Mouse (Mus musculus): Measurements from ENCODE around the gene Rbms1. TPM values are rescaled to one million over a fixed set of nuclear protein-coding genes. Genes with fewer than 3 reads are reported as not detected.

Gene Rbms1
- polyA plus RNA-seq, 1 experiment from 2014 or later: 146 TPM

DNA sequence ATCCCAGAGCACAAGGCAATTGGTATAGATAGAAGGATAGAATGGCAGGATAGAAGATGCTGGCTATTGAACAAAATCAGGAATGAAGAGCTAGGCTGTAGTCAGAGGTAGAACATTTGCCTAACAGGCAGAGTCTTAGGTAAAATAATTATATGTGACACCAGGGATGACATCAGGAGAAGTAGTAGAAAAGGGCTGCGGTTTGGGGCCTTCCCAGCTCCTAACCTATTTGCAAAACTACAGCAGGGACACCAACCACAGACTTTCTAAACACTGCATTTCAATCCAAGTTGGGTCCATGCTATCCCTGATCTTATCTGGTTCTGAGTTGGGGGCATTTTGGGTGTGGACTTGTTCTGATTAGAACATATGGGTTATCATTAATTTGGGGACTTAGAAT lies 118.7 kb downstream of the Rbms1 start:
- Histone ChIP-seq H3K9me3 (ENCODE audit: control insufficient read depth, low read depth, low read length) (no peaks in the 10 kb centered on the region), H3K4me2 (replicated peaks; ENCODE audit: low read depth, low read length) (no peak overlapping the region), H3K4me3 (ENCODE audit: low read depth, low read length) (no peak overlapping the region), H3K9ac (replicated peaks; ENCODE audit: low read depth, low read length) (no peak overlapping the region), H3K27ac (ENCODE audit: low read length) (no peak overlapping the region), H3K4me1 (ENCODE audit: control insufficient read depth, insufficient read depth, low read length) (peaks cover 9% of the 10 kb centered on the region; the same call in 1 of the 2 replicates), H3K27me3 (ENCODE audit: control insufficient read depth, insufficient read depth, low read length) (no peaks in the 10 kb centered on the region), H3K36me3 (ENCODE audit: control insufficient read depth, insufficient read depth, low read length) (peaks cover 10% of the 10 kb centered on the region)
- no peak for ATAC-seq (ENCODE audit: insufficient number of reproducible peaks, insufficient read depth, low FRiP score, low read depth)
- WGBS: 91% methylated on average over 1 of the region's 1 CpGs

DNA sequence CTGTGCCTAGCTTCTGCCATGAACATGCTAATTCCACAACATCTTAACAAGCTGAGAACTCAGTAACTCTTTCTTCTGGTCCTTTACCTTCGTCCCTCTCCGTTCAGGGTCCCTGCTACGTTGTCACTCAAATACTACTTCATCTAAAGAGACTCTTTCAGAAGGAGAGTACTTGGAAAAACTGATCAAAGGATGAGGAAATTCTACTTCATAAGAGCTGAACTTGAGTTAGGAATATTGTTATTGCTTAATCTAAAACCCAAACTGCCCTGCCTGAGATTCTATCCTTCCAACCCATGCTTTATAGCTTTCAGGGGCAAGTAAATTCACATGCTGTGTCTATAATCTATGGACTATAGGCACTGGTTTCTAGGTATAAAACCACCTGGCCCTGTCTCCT lies 119.4 kb downstream of the Rbms1 start:
- H3K4me1 ChIP-seq (ENCODE audit: control insufficient read depth, insufficient read depth, low read length): peaks cover 9% of the 10 kb centered on the region; the same call in 1 of the 2 replicates
- H3K27ac ChIP-seq (ENCODE audit: low read length): no peak overlapping the region
- H3K27me3 ChIP-seq (ENCODE audit: control insufficient read depth, insufficient read depth, low read length): no peaks in the 10 kb centered on the region
- H3K9me3 ChIP-seq (ENCODE audit: control insufficient read depth, low read depth, low read length): no peaks in the 10 kb centered on the region
- peaks cover 10% of the 10 kb centered on the region for H3K36me3 ChIP-seq (ENCODE audit: control insufficient read depth, insufficient read depth, low read length)
- no peak overlapping the region for H3K9ac ChIP-seq (replicated peaks; ENCODE audit: low read depth, low read length)
- H3K4me2 ChIP-seq (replicated peaks; ENCODE audit: low read depth, low read length): no peak overlapping the region
- ATAC-seq (ENCODE audit: insufficient number of reproducible peaks, insufficient read depth, low FRiP score, low read depth): no peak
- WGBS: 86% methylated on average over 3 of the region's 3 CpGs
- H3K4me3 ChIP-seq (ENCODE audit: low read depth, low read length): no peak overlapping the region

DNA sequence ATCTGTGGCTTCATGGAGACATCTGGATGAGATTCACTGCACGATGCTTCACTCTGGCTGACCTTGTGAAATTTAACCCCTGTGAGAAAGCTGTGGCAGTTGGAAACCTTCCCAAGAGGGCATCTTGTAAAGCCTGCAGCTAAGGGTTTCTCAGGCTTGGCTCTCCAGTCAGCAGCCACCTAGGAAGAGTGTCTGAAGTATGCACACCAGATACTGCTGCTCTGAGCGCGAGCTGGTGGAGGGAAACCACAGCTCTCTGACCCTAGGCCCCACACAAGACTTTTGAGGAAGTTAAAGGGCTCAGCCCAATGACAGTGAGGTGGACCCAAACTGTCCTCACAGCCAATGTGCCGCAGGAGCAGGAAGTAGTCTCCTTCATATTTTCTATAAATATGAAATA lies 120.0 kb downstream of the Rbms1 start:
- 42% methylated on average over 4 of the region's 4 CpGs for WGBS
- no peak overlapping the region for H3K27ac ChIP-seq (ENCODE audit: low read length)
- no peaks in the 10 kb centered on the region for H3K27me3 ChIP-seq (ENCODE audit: control insufficient read depth, insufficient read depth, low read length)
- peaks cover 10% of the 10 kb centered on the region for H3K36me3 ChIP-seq (ENCODE audit: control insufficient read depth, insufficient read depth, low read length)
- ATAC-seq (ENCODE audit: insufficient number of reproducible peaks, insufficient read depth, low FRiP score, low read depth): no peak
- H3K4me3 ChIP-seq (ENCODE audit: low read depth, low read length): no peak overlapping the region
- H3K4me1 ChIP-seq (ENCODE audit: control insufficient read depth, insufficient read depth, low read length): peaks cover 11% of the 10 kb centered on the region; the same call in 1 of the 2 replicates
- H3K4me2 ChIP-seq (replicated peaks; ENCODE audit: low read depth, low read length): no peak overlapping the region
- H3K9me3 ChIP-seq (ENCODE audit: control insufficient read depth, low read depth, low read length): no peaks in the 10 kb centered on the region
- no peak overlapping the region for H3K9ac ChIP-seq (replicated peaks; ENCODE audit: low read depth, low read length)

DNA sequence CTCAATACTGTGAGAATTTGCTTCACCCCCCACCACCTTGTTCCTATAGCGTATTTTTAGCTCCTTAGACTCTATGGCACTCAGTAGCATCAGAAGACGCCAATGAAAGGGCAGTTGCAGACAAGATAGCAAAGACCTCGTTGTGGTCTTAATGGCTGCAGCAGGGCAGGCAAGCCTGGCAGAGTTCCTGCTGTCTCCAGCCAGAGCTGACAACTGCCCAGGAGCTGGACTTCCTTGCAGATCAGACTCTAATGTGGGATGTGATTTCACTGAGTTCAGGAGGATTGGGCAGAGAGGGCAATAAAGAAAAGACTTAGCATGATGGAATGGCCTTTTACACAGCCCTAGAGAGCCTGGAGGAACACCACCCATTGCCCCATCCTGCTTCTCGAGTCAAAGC lies 122.1 kb downstream of the Rbms1 start:
- Histone ChIP-seq H3K27ac (ENCODE audit: low read length) (no peak overlapping the region), H3K4me1 (ENCODE audit: control insufficient read depth, insufficient read depth, low read length) (peaks cover 13% of the 10 kb centered on the region; the same call in 1 of the 2 replicates), H3K27me3 (ENCODE audit: control insufficient read depth, insufficient read depth, low read length) (no peaks in the 10 kb centered on the region), H3K9ac (replicated peaks; ENCODE audit: low read depth, low read length) (no peak overlapping the region), H3K36me3 (ENCODE audit: control insufficient read depth, insufficient read depth, low read length) (peaks cover 10% of the 10 kb centered on the region), H3K4me2 (replicated peaks; ENCODE audit: low read depth, low read length) (no peak overlapping the region), H3K9me3 (ENCODE audit: control insufficient read depth, low read depth, low read length) (no peaks in the 10 kb centered on the region), H3K4me3 (ENCODE audit: low read depth, low read length) (no peak overlapping the region)
- WGBS: 84% methylated on average over 4 of the region's 4 CpGs
- no peak for ATAC-seq (ENCODE audit: insufficient number of reproducible peaks, insufficient read depth, low FRiP score, low read depth)

DNA sequence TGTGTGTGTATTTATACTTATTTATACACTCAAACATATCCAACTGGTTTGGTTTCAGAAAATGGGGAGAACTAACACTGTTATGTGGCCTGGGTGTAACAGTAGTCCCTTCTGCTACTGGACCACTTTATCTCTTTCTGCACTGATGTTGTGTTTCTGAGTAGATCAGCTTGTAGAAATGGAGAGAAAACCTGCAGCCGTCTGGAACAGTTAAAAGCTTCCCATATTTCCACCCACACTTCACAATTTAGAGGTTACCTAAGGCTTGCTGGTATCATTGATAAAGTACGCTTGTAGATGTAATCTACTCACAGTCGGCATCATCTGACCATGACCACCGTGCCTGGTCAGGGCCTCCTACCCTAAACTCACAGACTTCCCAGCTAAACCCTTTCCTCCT lies 123.5 kb downstream of the Rbms1 start:
- no peak overlapping the region for H3K27ac ChIP-seq (ENCODE audit: low read length)
- ATAC-seq (ENCODE audit: insufficient number of reproducible peaks, insufficient read depth, low FRiP score, low read depth): no peak
- no peaks in the 10 kb centered on the region for H3K27me3 ChIP-seq (ENCODE audit: control insufficient read depth, insufficient read depth, low read length)
- H3K36me3 ChIP-seq (ENCODE audit: control insufficient read depth, insufficient read depth, low read length): peaks cover 10% of the 10 kb centered on the region
- no peak overlapping the region for H3K9ac ChIP-seq (replicated peaks; ENCODE audit: low read depth, low read length)
- peaks cover 10% of the 10 kb centered on the region; the same call in 1 of the 2 replicates for H3K4me1 ChIP-seq (ENCODE audit: control insufficient read depth, insufficient read depth, low read length)
- H3K9me3 ChIP-seq (ENCODE audit: control insufficient read depth, low read depth, low read length): no peaks in the 10 kb centered on the region
- no peak overlapping the region for H3K4me2 ChIP-seq (replicated peaks; ENCODE audit: low read depth, low read length)
- no peak overlapping the region for H3K4me3 ChIP-seq (ENCODE audit: low read depth, low read length)
- 85% methylated on average over 4 of the region's 4 CpGs for WGBS

DNA sequence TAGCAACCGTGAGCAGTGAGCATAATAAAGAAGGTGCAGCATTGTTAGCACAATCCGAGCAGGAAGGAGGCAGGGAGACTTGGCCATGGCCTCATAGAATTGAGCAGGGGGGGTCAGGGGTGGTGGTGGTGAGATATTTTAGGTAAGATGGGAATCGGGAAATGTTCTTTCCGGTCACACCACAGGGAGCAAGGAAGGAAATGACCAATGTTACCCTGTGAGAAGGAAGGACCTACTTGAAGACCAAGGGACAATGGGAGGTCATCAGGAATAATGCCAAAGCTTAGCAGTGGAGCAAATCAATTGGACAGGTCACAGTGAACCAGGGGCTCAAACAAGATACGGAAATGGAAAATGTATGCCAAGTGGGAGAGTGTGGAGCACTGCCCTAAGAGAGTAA lies 124.1 kb downstream of the Rbms1 start:
- Histone ChIP-seq H3K36me3 (ENCODE audit: control insufficient read depth, insufficient read depth, low read length) (peaks cover 10% of the 10 kb centered on the region), H3K27ac (ENCODE audit: low read length) (no peak overlapping the region), H3K27me3 (ENCODE audit: control insufficient read depth, insufficient read depth, low read length) (no peaks in the 10 kb centered on the region), H3K9me3 (ENCODE audit: control insufficient read depth, low read depth, low read length) (no peaks in the 10 kb centered on the region), H3K4me2 (replicated peaks; ENCODE audit: low read depth, low read length) (no peak overlapping the region), H3K4me3 (ENCODE audit: low read depth, low read length) (no peak overlapping the region), H3K9ac (replicated peaks; ENCODE audit: low read depth, low read length) (no peak overlapping the region), H3K4me1 (ENCODE audit: control insufficient read depth, insufficient read depth, low read length) (peaks cover 10% of the 10 kb centered on the region; the same call in 1 of the 2 replicates)
- WGBS: 84% methylated on average over 5 of the region's 5 CpGs
- ATAC-seq (ENCODE audit: insufficient number of reproducible peaks, insufficient read depth, low FRiP score, low read depth): no peak

DNA sequence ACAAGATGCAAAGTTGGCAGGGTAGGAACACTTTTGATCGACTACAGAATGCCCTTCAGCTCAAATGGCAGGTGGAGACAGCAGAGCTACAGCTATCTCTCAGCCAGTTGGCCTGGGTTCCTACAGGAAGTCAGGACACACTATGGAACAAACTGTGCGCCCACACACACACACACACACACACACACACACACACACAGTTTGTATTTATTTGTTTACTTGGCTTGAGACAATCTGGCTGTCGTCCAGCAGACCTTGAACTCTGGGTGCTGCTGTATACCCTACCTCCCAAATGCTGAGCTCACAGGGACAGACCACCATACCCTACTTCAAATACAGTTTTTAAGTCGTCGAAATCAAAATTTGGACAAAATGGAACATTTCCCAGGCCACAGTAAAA lies 125.4 kb downstream of the Rbms1 start:
- Histone ChIP-seq H3K4me1 (ENCODE audit: control insufficient read depth, insufficient read depth, low read length) (0 out of 2 replicates have a peak, but pooled peaks cover 10% of the 10 kb centered on the region), H3K9me3 (ENCODE audit: control insufficient read depth, low read depth, low read length) (no peaks in the 10 kb centered on the region), H3K9ac (replicated peaks; ENCODE audit: low read depth, low read length) (no peak overlapping the region), H3K4me3 (ENCODE audit: low read depth, low read length) (no peak overlapping the region), H3K36me3 (ENCODE audit: control insufficient read depth, insufficient read depth, low read length) (peaks cover 10% of the 10 kb centered on the region), H3K27ac (ENCODE audit: low read length) (no peak overlapping the region), H3K4me2 (replicated peaks; ENCODE audit: low read depth, low read length) (no peak overlapping the region), H3K27me3 (ENCODE audit: control insufficient read depth, insufficient read depth, low read length) (no peaks in the 10 kb centered on the region)
- 79% methylated on average over 5 of the region's 5 CpGs for WGBS
- no peak for ATAC-seq (ENCODE audit: insufficient number of reproducible peaks, insufficient read depth, low FRiP score, low read depth)

DNA sequence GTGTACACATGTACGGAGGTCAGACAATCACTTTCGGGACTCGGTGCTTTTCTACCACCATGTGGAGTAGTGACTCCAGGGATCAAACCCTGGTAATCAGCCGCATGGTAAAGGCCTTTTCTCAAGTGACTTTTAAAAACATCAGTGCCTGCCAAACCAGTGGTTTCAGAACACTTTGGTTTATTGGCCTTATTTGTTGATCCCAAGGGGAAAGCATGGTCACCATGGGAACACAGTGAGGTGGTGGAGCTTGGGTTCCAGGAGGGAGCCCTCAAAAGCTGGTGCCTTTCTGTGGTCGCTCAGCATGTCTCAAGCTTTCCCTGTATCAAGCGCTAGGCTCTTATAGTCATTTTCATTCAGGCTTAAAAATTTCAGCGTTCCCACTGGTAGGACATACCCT lies 126.8 kb downstream of the Rbms1 start:
- Histone ChIP-seq H3K4me1 (ENCODE audit: control insufficient read depth, insufficient read depth, low read length) (0 out of 2 replicates have a peak, but pooled peaks cover 10% of the 10 kb centered on the region), H3K27ac (ENCODE audit: low read length) (no peak overlapping the region), H3K36me3 (ENCODE audit: control insufficient read depth, insufficient read depth, low read length) (peaks cover 4% of the 10 kb centered on the region), H3K4me2 (replicated peaks; ENCODE audit: low read depth, low read length) (no peak overlapping the region), H3K9me3 (ENCODE audit: control insufficient read depth, low read depth, low read length) (no peaks in the 10 kb centered on the region), H3K9ac (replicated peaks; ENCODE audit: low read depth, low read length) (no peak overlapping the region), H3K4me3 (ENCODE audit: low read depth, low read length) (no peak overlapping the region), H3K27me3 (ENCODE audit: control insufficient read depth, insufficient read depth, low read length) (no peaks in the 10 kb centered on the region)
- ATAC-seq (ENCODE audit: insufficient number of reproducible peaks, insufficient read depth, low FRiP score, low read depth): no peak
- 97% methylated on average over 7 of the region's 7 CpGs for WGBS

DNA sequence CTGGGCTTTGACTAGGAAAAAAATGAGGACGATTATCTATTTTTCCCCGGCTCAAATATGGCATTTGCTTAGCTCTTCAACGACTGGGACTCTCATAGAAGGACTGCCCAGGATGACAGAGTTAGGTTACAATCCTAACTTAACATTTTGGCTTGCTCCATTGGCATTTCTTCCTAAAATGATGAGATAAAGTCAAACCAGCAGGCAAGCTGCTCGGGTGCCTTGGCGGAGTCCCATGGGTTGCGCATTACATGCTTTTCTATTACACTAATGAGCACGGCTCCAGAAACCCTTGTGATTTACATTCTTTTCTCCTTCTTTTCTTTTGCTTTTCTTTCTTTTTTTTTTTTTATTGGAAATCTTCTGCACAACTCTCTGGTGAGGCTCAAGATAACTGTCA lies 128.7 kb downstream of the Rbms1 start:
- Histone ChIP-seq H3K36me3 (ENCODE audit: control insufficient read depth, insufficient read depth, low read length) (no peaks in the 10 kb centered on the region), H3K4me2 (replicated peaks; ENCODE audit: low read depth, low read length) (no peak overlapping the region), H3K27me3 (ENCODE audit: control insufficient read depth, insufficient read depth, low read length) (no peaks in the 10 kb centered on the region), H3K4me3 (ENCODE audit: low read depth, low read length) (no peak overlapping the region), H3K9ac (replicated peaks; ENCODE audit: low read depth, low read length) (no peak overlapping the region), H3K9me3 (ENCODE audit: control insufficient read depth, low read depth, low read length) (no peaks in the 10 kb centered on the region), H3K4me1 (ENCODE audit: control insufficient read depth, insufficient read depth, low read length) (0 out of 2 replicates have a peak, but pooled peaks cover 10% of the 10 kb centered on the region), H3K27ac (ENCODE audit: low read length) (no peak overlapping the region)
- no peak for ATAC-seq (ENCODE audit: insufficient number of reproducible peaks, insufficient read depth, low FRiP score, low read depth)
- WGBS: 75% methylated on average over 7 of the region's 7 CpGs

All from stomach, embryonic 14.5 days (tissue).